Mouse (Mus musculus): ENCODE results near the gene Pfkp. TPM values are rescaled to one million over a fixed set of nuclear protein-coding genes. Genes with fewer than 3 reads are reported as not detected.

Pfkp gene
- total and polyA plus RNA-seq, 3 experiments, result 47.2 to 67.4 (median 48.1) TPM

DNA sequence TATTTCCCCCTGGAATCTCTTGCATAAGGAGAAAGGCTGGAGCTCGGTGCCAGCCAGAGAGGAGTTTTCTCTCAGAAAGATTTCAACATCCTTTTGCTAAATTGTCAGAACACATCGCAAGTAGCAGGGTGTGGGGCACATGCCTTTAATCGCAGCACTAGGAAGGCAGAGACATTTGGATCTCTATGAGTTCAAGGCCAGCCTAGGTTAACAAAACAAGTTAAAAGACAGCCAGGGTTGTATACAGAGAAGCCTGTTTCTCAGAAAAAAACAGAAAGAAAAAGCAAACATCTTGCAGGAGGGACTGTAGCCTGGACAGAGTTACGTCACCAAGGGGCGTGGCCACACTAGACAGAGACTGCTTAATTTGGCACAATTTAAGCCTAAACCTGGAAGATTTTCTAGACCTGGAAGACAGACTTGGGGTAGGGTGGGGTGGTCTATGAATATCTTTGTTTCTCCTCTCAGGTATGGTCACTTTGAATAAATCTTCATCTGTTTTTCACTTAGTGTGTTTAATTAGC lies 9.0 kb downstream of the Pfkp start:
- H3K4me1 ChIP-seq (ENCODE audit: control insufficient read depth, insufficient read depth, low read length), result peaks cover 5% of the 10 kb centered on the region
- H3K36me3 ChIP-seq (ENCODE audit: control insufficient read depth, insufficient read depth, low read length), result peaks cover 2% of the 10 kb centered on the region; the same call in 1 of the 2 replicates
- no peak overlapping the region for H3K4me3 ChIP-seq
- no peak for DNase-seq
- WGBS, result 69% methylated on average over 5 of the region's 5 CpGs
- no peaks in the 10 kb centered on the region; the same call in 1 of the 2 replicates for H3K79me2 ChIP-seq (replicated peaks; ENCODE audit: control insufficient read depth, insufficient read depth, low read length)
- no peak overlapping the region for H3K27ac ChIP-seq
- H3K27me3 ChIP-seq (ENCODE audit: control insufficient read depth, insufficient read depth, low read length), result no peaks in the 10 kb centered on the region
- intact Hi-C loops (cut with DNase I), result no loop called here
- H3K9ac ChIP-seq (ENCODE audit: low read depth, low read length), result no peak overlapping the region
- TF ChIP-seq EP300 (IDR thresholded peaks at IDR 0.05; ENCODE audit: insufficient read depth, low read depth, low read length), result no peak
- TF ChIP-seq POLR2A (IDR thresholded peaks at IDR 0.05; ENCODE audit: insufficient read depth, low read depth, low read length), result no peak
- no peak for TF ChIP-seq CTCF (IDR thresholded peaks at IDR 0.05)

DNA sequence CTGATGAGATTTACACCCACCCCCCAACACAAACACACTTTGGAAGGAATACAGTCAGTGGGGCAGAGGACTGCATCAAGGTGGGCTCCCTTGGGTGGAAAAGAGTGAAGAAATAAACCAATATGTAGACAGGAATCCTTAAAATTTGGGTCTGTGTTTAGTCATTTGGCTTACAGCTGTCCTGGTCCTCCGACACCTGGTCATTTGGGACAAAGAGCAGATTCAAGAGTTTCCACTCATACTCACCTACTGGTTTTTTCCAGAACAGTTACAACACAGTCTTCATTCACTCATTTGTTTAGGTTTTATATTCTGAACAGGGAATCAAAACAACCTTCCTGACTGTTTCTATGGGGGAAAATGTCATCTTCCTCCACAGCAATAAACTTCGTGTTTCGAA lies 9.6 kb downstream of the Pfkp start:
- no peak overlapping the region for H3K9ac ChIP-seq (ENCODE audit: low read depth, low read length)
- intact Hi-C loops (cut with DNase I), result no loop called here
- H3K4me3 ChIP-seq, result no peak overlapping the region
- H3K36me3 ChIP-seq (ENCODE audit: control insufficient read depth, insufficient read depth, low read length), result peaks cover 2% of the 10 kb centered on the region; the same call in 1 of the 2 replicates
- no peaks in the 10 kb centered on the region; the same call in 1 of the 2 replicates for H3K79me2 ChIP-seq (replicated peaks; ENCODE audit: control insufficient read depth, insufficient read depth, low read length)
- 90% methylated on average over 3 of the region's 3 CpGs for WGBS
- no peak overlapping the region for H3K27ac ChIP-seq
- H3K4me1 ChIP-seq (ENCODE audit: control insufficient read depth, insufficient read depth, low read length), result peaks cover 5% of the 10 kb centered on the region
- H3K27me3 ChIP-seq (ENCODE audit: control insufficient read depth, insufficient read depth, low read length), result no peaks in the 10 kb centered on the region
- TF ChIP-seq POLR2A (IDR thresholded peaks at IDR 0.05; ENCODE audit: insufficient read depth, low read depth, low read length), result no peak
- no peak for TF ChIP-seq CTCF (IDR thresholded peaks at IDR 0.05)
- DNase-seq, result no peak

DNA sequence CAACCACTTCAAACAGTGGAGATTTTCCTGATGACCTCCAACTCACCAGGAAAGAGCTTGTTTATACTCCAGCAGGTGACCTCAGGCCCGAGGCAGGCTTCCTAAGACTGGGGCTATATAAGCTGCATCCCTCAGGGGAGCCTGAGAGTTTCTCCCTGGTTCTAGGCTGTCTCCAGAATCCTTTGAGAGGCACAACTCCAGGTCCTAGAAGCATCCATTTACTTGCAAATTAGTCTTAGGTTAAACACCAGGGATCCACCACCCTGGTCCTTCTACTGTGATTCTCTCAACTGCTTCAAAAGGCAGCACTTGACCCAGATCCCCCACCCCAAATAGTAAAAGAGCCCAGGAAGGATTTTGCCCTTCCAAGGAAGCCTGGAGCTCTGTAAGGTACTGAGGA lies 10.2 kb downstream of the Pfkp start:
- Histone ChIP-seq H3K4me1 (ENCODE audit: control insufficient read depth, insufficient read depth, low read length) (peaks cover 7% of the 10 kb centered on the region), H3K4me3 (no peak overlapping the region), H3K36me3 (ENCODE audit: control insufficient read depth, insufficient read depth, low read length) (peaks cover 2% of the 10 kb centered on the region; the same call in 1 of the 2 replicates), H3K79me2 (replicated peaks; ENCODE audit: control insufficient read depth, insufficient read depth, low read length) (no peaks in the 10 kb centered on the region), H3K9ac (ENCODE audit: low read depth, low read length) (no peak overlapping the region), H3K27me3 (ENCODE audit: control insufficient read depth, insufficient read depth, low read length) (no peaks in the 10 kb centered on the region), H3K27ac (no peak overlapping the region)
- intact Hi-C loops (cut with DNase I), result no loop called here
- 37% methylated on average over 1 of the region's 1 CpGs for WGBS
- TF ChIP-seq CTCF (IDR thresholded peaks at IDR 0.05) (no peak), EP300 (IDR thresholded peaks at IDR 0.05; ENCODE audit: insufficient read depth, low read depth, low read length) (no peak), POLR2A (IDR thresholded peaks at IDR 0.05; ENCODE audit: insufficient read depth, low read depth, low read length) (no peak)
- DNase-seq, result no peak

DNA sequence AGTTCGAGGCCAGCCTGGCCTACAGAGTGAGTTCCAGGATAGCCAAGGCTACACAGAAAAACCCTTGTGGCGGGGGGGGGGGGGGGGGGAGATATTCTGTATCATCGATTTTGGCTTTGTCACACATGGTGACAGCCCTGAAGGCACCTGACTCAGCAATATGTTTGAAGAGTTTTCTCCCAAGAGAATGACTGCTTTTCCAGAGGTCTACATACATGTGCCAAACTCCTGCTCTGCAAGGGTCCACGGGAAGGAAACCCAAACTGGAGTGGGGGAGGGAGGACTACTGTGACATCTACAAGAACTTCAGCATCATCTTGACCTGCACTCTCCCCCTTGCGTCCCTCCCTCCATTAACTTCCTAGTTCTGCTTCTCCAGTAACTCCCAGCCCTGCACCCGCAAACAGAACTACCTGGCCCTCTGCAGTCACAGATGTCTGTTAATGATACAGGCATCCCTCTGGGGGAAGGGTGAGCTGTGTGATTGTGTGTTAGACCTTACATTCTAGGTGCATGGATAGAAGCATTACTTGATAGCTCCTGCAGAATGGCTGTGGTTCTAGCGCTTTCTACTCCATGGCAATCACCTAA lies 10.9 kb downstream of the Pfkp start:
- Histone ChIP-seq H3K79me2 (replicated peaks; ENCODE audit: control insufficient read depth, insufficient read depth, low read length) (no peaks in the 10 kb centered on the region), H3K27ac (no peak overlapping the region), H3K9ac (ENCODE audit: low read depth, low read length) (no peak overlapping the region), H3K36me3 (ENCODE audit: control insufficient read depth, insufficient read depth, low read length) (peaks cover 4% of the 10 kb centered on the region), H3K4me3 (no peak overlapping the region), H3K27me3 (ENCODE audit: control insufficient read depth, insufficient read depth, low read length) (no peaks in the 10 kb centered on the region), H3K4me1 (ENCODE audit: control insufficient read depth, insufficient read depth, low read length) (peaks cover 9% of the 10 kb centered on the region)
- intact Hi-C loops (cut with DNase I), result no loop called here
- 82% methylated on average over 7 of the region's 7 CpGs for WGBS
- no peak for TF ChIP-seq EP300 (IDR thresholded peaks at IDR 0.05; ENCODE audit: insufficient read depth, low read depth, low read length)
- no peak for TF ChIP-seq CTCF (IDR thresholded peaks at IDR 0.05)
- no peak for TF ChIP-seq POLR2A (IDR thresholded peaks at IDR 0.05; ENCODE audit: insufficient read depth, low read depth, low read length)
- DNase-seq, result no peak

DNA sequence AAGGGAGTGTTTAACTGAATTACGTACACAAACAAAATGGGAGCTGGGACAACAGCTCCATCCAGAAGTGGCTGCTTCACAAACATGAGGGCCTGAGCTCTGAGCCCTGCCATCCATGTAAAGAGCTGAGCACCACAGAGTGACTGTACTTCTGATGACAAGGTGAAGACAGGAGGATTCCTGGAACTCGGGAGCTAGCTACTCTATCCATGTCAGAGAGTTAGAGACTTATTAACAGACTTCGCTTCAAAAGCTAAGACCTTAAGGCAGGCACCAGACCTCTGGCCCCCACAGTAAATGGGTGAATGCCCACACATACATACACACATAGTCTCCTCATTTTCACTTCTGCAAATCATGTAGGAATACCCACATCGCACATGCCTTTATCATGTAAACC lies 11.6 kb downstream of the Pfkp start:
- Histone ChIP-seq H3K27me3 (ENCODE audit: control insufficient read depth, insufficient read depth, low read length) (no peaks in the 10 kb centered on the region), H3K4me1 (ENCODE audit: control insufficient read depth, insufficient read depth, low read length) (peaks cover 9% of the 10 kb centered on the region), H3K9ac (ENCODE audit: low read depth, low read length) (no peak overlapping the region), H3K4me3 (no peak overlapping the region), H3K36me3 (ENCODE audit: control insufficient read depth, insufficient read depth, low read length) (peaks cover 4% of the 10 kb centered on the region), H3K27ac (no peak overlapping the region), H3K79me2 (replicated peaks; ENCODE audit: control insufficient read depth, insufficient read depth, low read length) (no peaks in the 10 kb centered on the region)
- no peak for DNase-seq
- TF ChIP-seq POLR2A (IDR thresholded peaks at IDR 0.05; ENCODE audit: insufficient read depth, low read depth, low read length) (no peak), CTCF (IDR thresholded peaks at IDR 0.05) (no peak), EP300 (IDR thresholded peaks at IDR 0.05; ENCODE audit: insufficient read depth, low read depth, low read length) (no peak)
- 86% methylated on average over 4 of the region's 4 CpGs for WGBS
- intact Hi-C loops (cut with DNase I), result no loop called here

DNA sequence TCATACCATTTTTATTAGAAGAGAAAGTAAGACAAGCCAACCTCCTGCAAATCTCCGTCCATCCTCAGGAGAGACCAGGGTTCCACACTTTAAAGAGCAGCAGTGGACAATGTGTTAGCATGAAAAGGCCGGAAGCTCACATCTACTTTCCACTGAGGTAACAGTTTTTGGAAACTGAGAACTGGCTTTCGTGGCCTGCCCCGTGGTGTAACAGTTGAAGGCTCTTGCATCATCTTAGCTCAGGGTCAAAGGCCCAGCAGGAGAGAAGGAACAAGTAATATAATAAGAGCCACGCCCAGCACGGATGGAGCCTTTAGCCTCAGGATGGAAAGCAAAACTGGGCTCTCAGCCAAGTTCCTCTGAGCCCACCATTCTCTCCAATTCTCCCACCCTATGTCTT lies 12.1 kb downstream of the Pfkp start:
- WGBS, result 65% methylated on average over 6 of the region's 6 CpGs
- peak in 1 of 2 experiments; percentile 40 for DNase-seq
- H3K4me3 ChIP-seq, result no peak overlapping the region
- H3K27ac ChIP-seq, result no peak overlapping the region
- no peaks in the 10 kb centered on the region for H3K27me3 ChIP-seq (ENCODE audit: control insufficient read depth, insufficient read depth, low read length)
- no peak for TF ChIP-seq EP300 (IDR thresholded peaks at IDR 0.05; ENCODE audit: insufficient read depth, low read depth, low read length)
- TF ChIP-seq POLR2A (IDR thresholded peaks at IDR 0.05; ENCODE audit: insufficient read depth, low read depth, low read length), result no peak
- no peak for TF ChIP-seq CTCF (IDR thresholded peaks at IDR 0.05)
- intact Hi-C loops (cut with DNase I), result no loop called here
- no peaks in the 10 kb centered on the region for H3K79me2 ChIP-seq (replicated peaks; ENCODE audit: control insufficient read depth, insufficient read depth, low read length)
- peaks cover 10% of the 10 kb centered on the region for H3K4me1 ChIP-seq (ENCODE audit: control insufficient read depth, insufficient read depth, low read length)
- no peak overlapping the region for H3K9ac ChIP-seq (ENCODE audit: low read depth, low read length)
- H3K36me3 ChIP-seq (ENCODE audit: control insufficient read depth, insufficient read depth, low read length), result peaks cover 4% of the 10 kb centered on the region

Measured in heart, adult 2 months (tissue).